ENCODE assay signal across 23 mouse cellular contexts in genomic region chr13:54572621-54573020, GRCm38 (mm10).
"Had no signal": no experiment of that assay in that cellular context is flagged by ENCODE, and none has a peak within 500 bp of the region (broad histone marks: within the 10 kb centered on the region; RNA-seq: fewer than 3 reads in every experiment).

No protein-coding gene starts in this region.

- H3K36me3 ChIP-seq: liver, embryonic 12.5 days; liver, embryonic 15.5 days had no signal

- H3K4me2 ChIP-seq: limb, embryonic 13.5 days; liver, embryonic 12.5 days; liver, embryonic 15.5 days; lung, embryonic 15.5 days; midbrain, embryonic 13.5 days had no signal

- H3K27me3 ChIP-seq: liver, embryonic 12.5 days; lung, embryonic 15.5 days; megakaryocyte, embryonic 14.5 days had no signal

- H3K4me3 ChIP-seq: limb, embryonic 10.5 days; limb, embryonic 13.5 days; liver, embryonic 12.5 days; liver, embryonic 15.5 days; lung, embryonic 15.5 days; megakaryocyte, embryonic 14.5 days; midbrain, embryonic 10.5 days; midbrain, embryonic 13.5 days had no signal

- ATAC-seq: liver, embryonic 12.5 days; midbrain, embryonic 13.5 days; midbrain, embryonic 16.5 days had no signal

- DNase-seq: kidney, adult 18-20 months; kidney, adult 9 months; kidney, postnatal 14 days; kidney, postnatal 4 days; layer of hippocampus, adult 9-11 months; liver; lung, adult 18-20 months; lung, postnatal 10 days; lung, postnatal 36 days; right cerebral cortex, adult 18-20 months; right cerebral cortex, postnatal 14 days; spleen, adult 18-20 months; thymus, adult 18-20 months; thymus, postnatal 36 days had no signal
